Mouse (Mus musculus): ENCODE data around the gene Abhd12. TPM values are rescaled to one million over a fixed set of nuclear protein-coding genes. Genes with fewer than 3 reads are reported as not detected.
A peak's percentile ranks its signal among the peaks of the same experiment; 100 is the strongest.

The Abhd12 gene
- polyA plus RNA-seq, 1 experiment from 2014 or later: 77.8 TPM

GRCm38 (mm10) chr2:150904936-150905450, 452 bp upstream of the Abhd12 start, which contains the start of gene Gins1:
Gene Gins1 (plus strand): TSS chr2:150905400.
- peak within 1 kb of the TSS; percentile 93 for H3K4me3 ChIP-seq
- H3K27me3 ChIP-seq (replicated peaks): no peaks in the 10 kb centered on the region
- WGBS: 43% methylated on average over 9 of the region's 9 CpGs
- ATAC-seq (ENCODE audit: low FRiP score, low read depth): no peak
- H3K4me2 ChIP-seq (replicated peaks): peak within 1 kb of the TSS; percentile 89
- no peaks in the 10 kb centered on the region for H3K9me3 ChIP-seq
- peak within 1 kb of the TSS; percentile 91 for H3K9ac ChIP-seq
- peaks cover 19% of the 10 kb centered on the region for H3K4me1 ChIP-seq
- no peaks in the 10 kb centered on the region for H3K36me3 ChIP-seq
- peak within 1 kb of the TSS; percentile 79 for H3K27ac ChIP-seq

- Histone ChIP-seq H3K36me3 (no peaks in the 10 kb centered on the region), H3K9ac (no peak overlapping the region), H3K4me3 (no peak overlapping the region), H3K27ac (no peak overlapping the region), H3K27me3 (replicated peaks) (no peaks in the 10 kb centered on the region), H3K9me3 (no peaks in the 10 kb centered on the region), H3K4me2 (replicated peaks) (peak overlapping the region; percentile 89; the same call in 1 of the 2 replicates), H3K4me1 (peaks cover 19% of the 10 kb centered on the region)
- ATAC-seq (ENCODE audit: low FRiP score, low read depth): no peak
- 80% methylated on average over 8 of the region's 8 CpGs for WGBS
These were observed 2.2 kb downstream of the Abhd12 start for GRCm38 (mm10) chr2:150902347-150902746.

GRCm38 (mm10) chr2:150900341-150900740, 4.2 kb downstream of the Abhd12 start:
- no peak for ATAC-seq (ENCODE audit: low FRiP score, low read depth)
- no peak overlapping the region for H3K4me3 ChIP-seq
- no peaks in the 10 kb centered on the region for H3K27me3 ChIP-seq (replicated peaks)
- no peak overlapping the region for H3K9ac ChIP-seq
- 90% methylated on average over 6 of the region's 6 CpGs for WGBS
- H3K9me3 ChIP-seq: no peaks in the 10 kb centered on the region
- H3K4me1 ChIP-seq: peaks cover 19% of the 10 kb centered on the region
- H3K4me2 ChIP-seq (replicated peaks): no peak overlapping the region
- H3K27ac ChIP-seq: no peak overlapping the region
- no peaks in the 10 kb centered on the region for H3K36me3 ChIP-seq

GRCm38 (mm10) chr2:150895691-150896252, 8.8 kb downstream of the Abhd12 start:
- H3K9me3 ChIP-seq: no peaks in the 10 kb centered on the region
- H3K4me3 ChIP-seq: no peak overlapping the region
- H3K4me1 ChIP-seq: no peaks in the 10 kb centered on the region
- 82% methylated on average over 7 of the region's 7 CpGs for WGBS
- no peak overlapping the region for H3K4me2 ChIP-seq (replicated peaks)
- no peaks in the 10 kb centered on the region for H3K27me3 ChIP-seq (replicated peaks)
- no peaks in the 10 kb centered on the region for H3K36me3 ChIP-seq
- H3K9ac ChIP-seq: no peak overlapping the region
- no peak overlapping the region for H3K27ac ChIP-seq
- no peak for ATAC-seq (ENCODE audit: low FRiP score, low read depth)

GRCm38 (mm10) chr2:150894617-150895267, 9.8 kb downstream of the Abhd12 start:
- WGBS: 82% methylated on average over 2 of the region's 2 CpGs
- no peaks in the 10 kb centered on the region for H3K27me3 ChIP-seq (replicated peaks)

GRCm38 (mm10) chr2:150887370-150887769, 17.2 kb downstream of the Abhd12 start:
- Histone ChIP-seq H3K4me3 (no peak overlapping the region), H3K27ac (no peak overlapping the region)
- 79% methylated on average over 2 of the region's 2 CpGs for WGBS

More at GRCm38 (mm10) chr2:150894617-150895267, 9.8 kb downstream of the Abhd12 start:
- Histone ChIP-seq H3K4me1 (no peaks in the 10 kb centered on the region), H3K4me3 (no peak overlapping the region), H3K36me3 (no peaks in the 10 kb centered on the region), H3K27ac (no peak overlapping the region), H3K9ac (no peak overlapping the region), H3K9me3 (no peaks in the 10 kb centered on the region), H3K4me2 (replicated peaks) (no peak overlapping the region)
- ATAC-seq (ENCODE audit: low FRiP score, low read depth): no peak

GRCm38 (mm10) chr2:150886315-150886714, 18.2 kb downstream of the Abhd12 start:
- Histone ChIP-seq H3K36me3 (no peaks in the 10 kb centered on the region), H3K9ac (no peak overlapping the region), H3K9me3 (no peaks in the 10 kb centered on the region), H3K4me3 (no peak overlapping the region), H3K27me3 (replicated peaks) (no peaks in the 10 kb centered on the region), H3K4me1 (no peaks in the 10 kb centered on the region), H3K4me2 (replicated peaks) (no peak overlapping the region), H3K27ac (no peak overlapping the region)
- no peak for ATAC-seq (ENCODE audit: low FRiP score, low read depth)

More at GRCm38 (mm10) chr2:150887370-150887769, 17.2 kb downstream of the Abhd12 start:
- no peak overlapping the region for H3K4me2 ChIP-seq (replicated peaks)
- ATAC-seq (ENCODE audit: low FRiP score, low read depth): no peak
- no peaks in the 10 kb centered on the region for H3K27me3 ChIP-seq (replicated peaks)
- H3K36me3 ChIP-seq: no peaks in the 10 kb centered on the region
- no peak overlapping the region for H3K9ac ChIP-seq
- H3K4me1 ChIP-seq: no peaks in the 10 kb centered on the region
- H3K9me3 ChIP-seq: no peaks in the 10 kb centered on the region

GRCm38 (mm10) chr2:150885814-150886213, 18.7 kb downstream of the Abhd12 start:
- 87% methylated on average over 1 of the region's 1 CpGs for WGBS

GRCm38 (mm10) chr2:150884779-150885110, 19.8 kb downstream of the Abhd12 start:
- Histone ChIP-seq H3K4me2 (replicated peaks) (no peak overlapping the region), H3K9ac (no peak overlapping the region), H3K4me3 (no peak overlapping the region), H3K4me1 (no peaks in the 10 kb centered on the region), H3K27me3 (replicated peaks) (no peaks in the 10 kb centered on the region), H3K27ac (no peak overlapping the region), H3K9me3 (no peaks in the 10 kb centered on the region), H3K36me3 (no peaks in the 10 kb centered on the region)
- 0 out of 2 replicates have a peak, but pooled peaks have one; percentile 13 for ATAC-seq (ENCODE audit: low FRiP score, low read depth)
- WGBS: 97% methylated on average over 1 of the region's 1 CpGs

More at GRCm38 (mm10) chr2:150885814-150886213, 18.7 kb downstream of the Abhd12 start:
- Histone ChIP-seq H3K9me3 (no peaks in the 10 kb centered on the region), H3K36me3 (no peaks in the 10 kb centered on the region), H3K4me1 (no peaks in the 10 kb centered on the region), H3K27ac (no peak overlapping the region), H3K4me3 (no peak overlapping the region), H3K27me3 (replicated peaks) (no peaks in the 10 kb centered on the region), H3K9ac (no peak overlapping the region), H3K4me2 (replicated peaks) (no peak overlapping the region)
- no peak for ATAC-seq (ENCODE audit: low FRiP score, low read depth)

GRCm38 (mm10) chr2:150884075-150884778, 20.3 kb downstream of the Abhd12 start:
- Histone ChIP-seq H3K4me1 (no peaks in the 10 kb centered on the region), H3K9me3 (no peaks in the 10 kb centered on the region), H3K4me3 (no peak overlapping the region), H3K36me3 (no peaks in the 10 kb centered on the region), H3K4me2 (replicated peaks) (no peak overlapping the region), H3K27ac (no peak overlapping the region), H3K9ac (no peak overlapping the region), H3K27me3 (replicated peaks) (no peaks in the 10 kb centered on the region)
- WGBS: 93% methylated on average over 8 of the region's 8 CpGs
- ATAC-seq (ENCODE audit: low FRiP score, low read depth): 0 out of 2 replicates have a peak, but pooled peaks have one; percentile 21

- Histone ChIP-seq H3K4me2 (replicated peaks) (no peak overlapping the region), H3K9ac (no peak overlapping the region), H3K9me3 (no peaks in the 10 kb centered on the region), H3K27ac (no peak overlapping the region), H3K36me3 (no peaks in the 10 kb centered on the region; the same call in 1 of the 2 replicates), H3K4me3 (no peak overlapping the region), H3K4me1 (no peaks in the 10 kb centered on the region), H3K27me3 (replicated peaks) (no peaks in the 10 kb centered on the region)
- ATAC-seq (ENCODE audit: low FRiP score, low read depth): no peak
- 93% methylated on average over 4 of the region's 4 CpGs for WGBS
These were observed 27.0 kb downstream of the Abhd12 start for GRCm38 (mm10) chr2:150877561-150877960.

GRCm38 (mm10) chr2:150875226-150875625, 29.3 kb downstream of the Abhd12 start:
- no peaks in the 10 kb centered on the region for H3K27me3 ChIP-seq (replicated peaks)
- 96% methylated on average over 1 of the region's 1 CpGs for WGBS
- no peak overlapping the region for H3K4me3 ChIP-seq
- no peak for ATAC-seq (ENCODE audit: low FRiP score, low read depth)
- no peak overlapping the region for H3K9ac ChIP-seq
- no peaks in the 10 kb centered on the region; the same call in 1 of the 2 replicates for H3K36me3 ChIP-seq
- no peak overlapping the region for H3K4me2 ChIP-seq (replicated peaks)
- H3K9me3 ChIP-seq: no peaks in the 10 kb centered on the region
- no peaks in the 10 kb centered on the region for H3K4me1 ChIP-seq
- no peak overlapping the region for H3K27ac ChIP-seq
